Mouse (Mus musculus) hindbrain, embryonic 15.5 days (tissue): ENCODE measurements at regions not wholly inside any gene's neighbourhood (a gene's known extent, or its start where the extent isn't known, plus 50 kb on each side); places are given as distances from the start of the nearest gene placed in this dataset.

Source experiments
- ATAC-seq: fragments of 200-750 bp; cut with Nextera tagmentation; 2 replicates; pipeline ENCODE4 v1.8.0; 2017; ENCODE audit warnings: low read depth, moderate number of reproducible peaks, moderate TSS enrichment; ENCODE audit not compliant: low FRiP score
- H3K27ac ChIP-seq: fragments of 300-500 bp; sonication (generic); replicated peaks from 2 replicates; pipeline ENCODE4 v1.5.1; 2015; ENCODE audit warnings: mild to moderate bottlenecking, inconsistent platforms
- H3K27me3 ChIP-seq: fragments of 300-500 bp; sonication (generic); 2 replicates; pipeline ENCODE4 v1.6.1; 2015; ENCODE audit warnings: control low read depth, inconsistent platforms
- H3K36me3 ChIP-seq: fragments of 300-500 bp; sonication (generic); 2 replicates; pipeline ENCODE4 v1.6.1; 2015; ENCODE audit warnings: control low read depth, inconsistent platforms
- H3K4me1 ChIP-seq: fragments of 300-500 bp; sonication (generic); replicated peaks from 2 replicates; pipeline ENCODE4 v1.6.1; 2015; ENCODE audit warnings: control low read depth, inconsistent platforms
- H3K4me2 ChIP-seq: fragments of 300-500 bp; sonication (generic); 2 replicates; pipeline ENCODE4 v1.6.1; 2015; ENCODE audit warnings: moderate library complexity, mild to moderate bottlenecking, inconsistent platforms
- H3K4me3 ChIP-seq: fragments of 300-500 bp; sonication (generic); 2 replicates; pipeline ENCODE4 v1.5.1; 2015; ENCODE audit warnings: mild to moderate bottlenecking, inconsistent platforms
- H3K9ac ChIP-seq: fragments of 300-500 bp; sonication (generic); 2 replicates; pipeline ENCODE4 v1.6.1; 2015; ENCODE audit warnings: inconsistent platforms
- H3K9me3 ChIP-seq: fragments of 300-500 bp; sonication (generic); 2 replicates; pipeline ENCODE4 v1.6.1; 2016; ENCODE audit warnings: control low read depth, inconsistent platforms
- WGBS: fragments of 180-500 bp; shearing (Covaris S2); methylation state at CpG from one replicate; pipeline ENCODE4 v1.1.7; 2015; 5-methylcytosine and 5-hydroxymethylcytosine counted together

- no peaks in the 10 kb centered on the region for H3K36me3 ChIP-seq
- no peaks in the 10 kb centered on the region for H3K9me3 ChIP-seq
- ATAC-seq, result no peak
- no peak overlapping the region for H3K9ac ChIP-seq
- H3K27me3 ChIP-seq, result no peaks in the 10 kb centered on the region
- no peaks in the 10 kb centered on the region for H3K4me1 ChIP-seq
- no peak overlapping the region for H3K27ac ChIP-seq
- no peak overlapping the region for H3K4me2 ChIP-seq
- no peak overlapping the region for H3K4me3 ChIP-seq
- 77% methylated on average over 1 of the region's 1 CpGs for WGBS
Observed at GRCm38 (mm10) chr15:7716188-7716587, 94.5 kb upstream of the Gdnf start.

- WGBS, result 69% methylated on average over 5 of the region's 5 CpGs
- no peak for ATAC-seq
- no peaks in the 10 kb centered on the region for H3K9me3 ChIP-seq
- no peaks in the 10 kb centered on the region for H3K4me1 ChIP-seq
- no peaks in the 10 kb centered on the region for H3K36me3 ChIP-seq
- no peak overlapping the region for H3K27ac ChIP-seq
- no peak overlapping the region for H3K4me3 ChIP-seq
- no peak overlapping the region for H3K4me2 ChIP-seq
- no peaks in the 10 kb centered on the region for H3K27me3 ChIP-seq
- H3K9ac ChIP-seq, result no peak overlapping the region
Observed at GRCm38 (mm10) chr15:7723202-7723721, 87.4 kb upstream of the Gdnf start.

- H3K9ac ChIP-seq, result no peak overlapping the region
- no peaks in the 10 kb centered on the region for H3K27me3 ChIP-seq
- no peaks in the 10 kb centered on the region for H3K4me1 ChIP-seq
- no peaks in the 10 kb centered on the region for H3K9me3 ChIP-seq
- no peak for ATAC-seq
- 96% methylated on average over 2 of the region's 2 CpGs for WGBS
- H3K27ac ChIP-seq, result no peak overlapping the region
- no peaks in the 10 kb centered on the region for H3K36me3 ChIP-seq
- H3K4me3 ChIP-seq, result no peak overlapping the region
- H3K4me2 ChIP-seq, result no peak overlapping the region
Observed at GRCm38 (mm10) chr15:7723770-7724169, 86.9 kb upstream of the Gdnf start.

- no peak for ATAC-seq
- Histone ChIP-seq H3K27ac (no peak overlapping the region), H3K36me3 (no peaks in the 10 kb centered on the region), H3K4me2 (no peak overlapping the region), H3K9ac (no peak overlapping the region), H3K4me1 (no peaks in the 10 kb centered on the region), H3K4me3 (no peak overlapping the region), H3K27me3 (no peaks in the 10 kb centered on the region), H3K9me3 (no peaks in the 10 kb centered on the region)
- 68% methylated on average over 4 of the region's 4 CpGs for WGBS
Observed at GRCm38 (mm10) chr15:7725505-7725904, 85.1 kb upstream of the Gdnf start.

GRCm38 (mm10) chr15:7747586-7747985, 63.1 kb upstream of the Gdnf start:
- Histone ChIP-seq H3K27ac (no peak overlapping the region), H3K4me2 (no peak overlapping the region), H3K4me1 (no peaks in the 10 kb centered on the region), H3K9me3 (no peaks in the 10 kb centered on the region), H3K4me3 (no peak overlapping the region), H3K9ac (no peak overlapping the region), H3K27me3 (no peaks in the 10 kb centered on the region), H3K36me3 (no peaks in the 10 kb centered on the region)
- 90% methylated on average over 4 of the region's 4 CpGs for WGBS
- ATAC-seq, result no peak

- no peaks in the 10 kb centered on the region for H3K27me3 ChIP-seq
- no peak overlapping the region for H3K4me3 ChIP-seq
- no peaks in the 10 kb centered on the region for H3K4me1 ChIP-seq
- ATAC-seq, result no peak
- no peak overlapping the region for H3K9ac ChIP-seq
- H3K36me3 ChIP-seq, result no peaks in the 10 kb centered on the region
- 86% methylated on average over 5 of the region's 5 CpGs for WGBS
- no peaks in the 10 kb centered on the region for H3K9me3 ChIP-seq
- H3K27ac ChIP-seq, result no peak overlapping the region
- no peak overlapping the region for H3K4me2 ChIP-seq
Observed at GRCm38 (mm10) chr15:7750441-7750840, 60.2 kb upstream of the Gdnf start.
